Mouse (Mus musculus): ENCODE measurements around the gene Poldip2.
"Not testable (repeated sequence)": the region's sequence is repeated elsewhere in the genome, so short reads cannot be mapped to it uniquely, and the experiment has no call there.

Gene Poldip2

GRCm38 (mm10) chr11:78501529-78501928 lies 10.5 kb upstream of the Poldip2 start:
- no peak for DNase-seq (ENCODE audit: low read depth, low spot score)

DNA sequence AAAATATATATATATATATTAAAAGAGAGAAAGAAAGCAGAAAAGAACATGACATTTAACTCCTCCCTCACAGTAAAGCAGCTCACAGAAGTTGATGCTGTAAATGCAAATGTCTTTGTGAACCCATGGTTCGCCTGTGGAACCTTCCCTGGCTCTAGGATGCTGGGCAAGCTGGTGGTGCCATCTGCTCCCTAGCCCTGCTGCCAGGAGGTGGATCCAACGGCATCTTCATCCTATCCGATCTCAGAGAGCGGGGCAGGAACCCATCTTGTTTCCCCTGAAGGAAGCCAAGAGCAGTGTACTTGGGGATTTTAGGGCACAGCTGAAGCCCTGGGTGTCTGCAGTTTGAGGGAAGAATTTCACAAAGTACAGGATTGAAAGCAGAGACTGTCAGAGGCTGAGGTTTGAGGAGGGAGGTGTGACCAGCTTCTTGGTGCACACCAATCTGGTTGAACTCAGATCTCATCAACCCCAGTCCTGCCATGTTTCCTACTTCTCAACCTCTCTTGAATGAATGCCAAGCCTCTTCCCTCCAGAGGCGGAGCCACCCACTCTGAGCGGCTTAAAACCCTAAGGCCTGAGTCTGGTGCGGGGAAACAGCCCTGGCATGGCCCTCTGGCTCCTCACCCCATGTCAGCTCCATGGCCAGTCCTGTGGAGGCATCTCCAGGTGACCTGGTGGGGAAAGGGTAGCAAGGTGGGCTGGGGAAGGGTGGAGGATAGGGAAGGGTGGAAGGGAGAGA lies 8.9 kb upstream of the Poldip2 start, which contains the start of gene Sebox:
TSS of gene Sebox (plus strand) at position 539 of the 742 bp plus-strand sequence.
- no peak for DNase-seq (ENCODE audit: low read depth, low spot score)

- no peak for DNase-seq (ENCODE audit: low read depth, low spot score)
Measured at GRCm38 (mm10) chr11:78505430-78505829, 6.6 kb upstream of the Poldip2 start.

DNA sequence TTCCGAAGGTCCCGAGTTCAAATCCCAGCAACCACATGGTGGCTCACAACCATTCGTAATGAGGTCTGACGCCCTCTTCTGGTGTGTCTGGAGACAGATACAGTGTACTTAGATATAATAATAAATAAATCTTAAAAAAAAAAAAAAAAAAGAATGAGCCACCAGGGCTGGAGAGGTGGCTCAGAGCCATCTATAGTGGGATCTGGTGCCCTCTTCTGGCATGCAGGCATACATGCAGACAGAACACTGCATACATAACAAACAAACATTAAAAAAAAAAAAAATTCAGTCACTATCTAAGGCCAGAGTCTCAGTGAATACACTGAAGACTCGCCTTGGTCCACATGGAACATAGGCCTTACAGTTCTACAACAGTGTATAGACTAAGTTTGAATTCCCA lies 2.8 kb upstream of the Poldip2 start:
- no peak for DNase-seq (ENCODE audit: low read depth, low spot score)

GRCm38 (mm10) chr11:78513106-78513790 lies 1.3 kb downstream of the Poldip2 start:
- no peak for DNase-seq (ENCODE audit: low read depth, low spot score)

GRCm38 (mm10) chr11:78515549-78516325 lies 3.7 kb downstream of the Poldip2 start:
- no peak for DNase-seq (ENCODE audit: low read depth, low spot score)

DNA sequence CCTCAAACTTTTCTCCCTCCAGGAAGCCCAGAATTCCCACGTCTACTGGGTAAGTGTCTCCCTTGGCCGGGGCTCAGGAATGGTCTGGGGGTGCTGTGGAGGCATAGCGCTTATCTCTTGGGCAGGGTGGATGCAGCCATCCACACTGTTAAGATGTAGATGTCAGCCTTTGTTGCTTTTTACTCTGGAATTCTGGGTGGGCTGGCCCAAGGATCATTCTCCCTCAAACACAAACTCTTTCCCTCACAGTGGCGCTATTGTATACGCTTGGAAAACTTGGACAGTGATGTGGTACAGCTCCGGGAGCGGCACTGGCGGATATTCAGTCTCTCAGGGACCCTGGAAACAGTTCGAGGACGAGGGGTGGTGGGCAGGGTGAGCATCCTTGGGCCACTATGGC lies 6.9 kb downstream of the Poldip2 start:
- DNase-seq (ENCODE audit: low read depth, low spot score): no peak

DNA sequence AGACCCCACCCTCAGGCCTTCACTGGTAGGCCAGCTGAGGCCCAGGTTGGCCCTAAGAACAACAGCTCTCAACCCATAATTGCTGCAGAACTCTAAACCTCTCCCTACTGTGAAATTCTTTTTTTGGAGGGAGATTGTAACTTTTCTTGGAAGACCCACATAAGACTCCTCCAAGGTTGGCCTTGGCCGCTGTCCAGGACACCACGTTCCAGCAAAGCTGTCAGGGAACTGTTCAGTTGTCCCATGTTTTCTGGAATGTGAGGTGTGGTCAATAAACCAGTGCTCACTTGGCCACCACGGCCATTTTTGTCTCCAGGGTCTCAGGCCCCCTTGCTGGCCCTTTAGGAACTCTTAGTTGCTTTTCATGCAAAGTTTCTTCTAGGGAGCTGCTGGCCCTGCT lies 9.9 kb downstream of the Poldip2 start:
- DNase-seq (ENCODE audit: low read depth, low spot score): no peak

- DNase-seq (ENCODE audit: low read depth, low spot score): no peak
Measured at GRCm38 (mm10) chr11:78522481-78522997, 10.5 kb downstream of the Poldip2 start.

- DNase-seq (ENCODE audit: low read depth, low spot score): no peak
Measured at GRCm38 (mm10) chr11:78523241-78523955, 11.4 kb downstream of the Poldip2 start.

GRCm38 (mm10) chr11:78524838-78525237 lies 12.8 kb downstream of the Poldip2 start:
- DNase-seq (ENCODE audit: low read depth, low spot score): no peak

- no peak for DNase-seq (ENCODE audit: low read depth, low spot score)
Measured at GRCm38 (mm10) chr11:78528714-78529113, 16.7 kb downstream of the Poldip2 start.

DNA sequence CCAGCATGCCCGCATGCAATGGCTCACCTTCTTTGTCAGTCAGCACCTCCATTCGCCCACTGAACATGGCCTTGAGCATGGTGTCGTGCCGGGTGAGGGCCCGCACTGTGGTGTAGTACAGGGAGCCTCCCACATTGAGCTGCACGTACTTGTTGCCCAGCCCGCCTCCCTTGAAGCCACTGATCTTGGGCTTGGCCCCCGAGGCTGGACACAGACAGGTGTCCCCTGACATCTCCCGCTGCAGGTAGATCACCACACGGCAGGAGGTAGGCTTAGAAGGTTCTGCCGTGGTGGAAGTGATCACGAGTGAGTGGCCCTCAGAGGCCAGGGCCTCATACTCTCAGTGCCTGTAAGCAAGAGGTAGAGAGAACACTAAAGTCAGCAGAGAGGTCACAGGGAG lies 18.0 kb downstream of the Poldip2 start:
- DNase-seq (ENCODE audit: low read depth, low spot score): no peak

GRCm38 (mm10) chr11:78531046-78531445 lies 19.1 kb downstream of the Poldip2 start:
- no peak for DNase-seq (ENCODE audit: low read depth, low spot score)

GRCm38 (mm10) chr11:78531515-78531914 lies 19.5 kb downstream of the Poldip2 start:
- not testable (repeated sequence) for DNase-seq (ENCODE audit: low read depth, low spot score)

DNA sequence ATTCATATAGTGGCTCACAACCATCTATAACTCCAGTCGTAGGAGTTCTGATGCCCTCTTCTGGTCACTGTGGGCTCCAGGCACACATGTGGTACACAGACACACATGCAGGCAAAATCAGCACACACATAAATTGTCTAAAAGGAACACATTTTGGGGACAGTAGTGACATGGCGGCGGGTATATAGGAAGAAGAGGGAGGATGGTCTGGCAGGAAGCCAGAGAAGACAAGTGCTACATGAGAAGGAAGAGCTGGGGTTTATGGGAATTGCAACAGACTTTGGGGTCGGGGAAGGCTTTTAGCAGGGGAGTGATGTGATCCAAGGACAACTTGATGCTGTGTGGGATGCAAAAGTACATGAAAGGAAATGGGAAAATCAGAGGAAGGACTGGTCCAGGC lies 22.5 kb downstream of the Poldip2 start:
- DNase-seq (ENCODE audit: low read depth, low spot score): no peak

DNA sequence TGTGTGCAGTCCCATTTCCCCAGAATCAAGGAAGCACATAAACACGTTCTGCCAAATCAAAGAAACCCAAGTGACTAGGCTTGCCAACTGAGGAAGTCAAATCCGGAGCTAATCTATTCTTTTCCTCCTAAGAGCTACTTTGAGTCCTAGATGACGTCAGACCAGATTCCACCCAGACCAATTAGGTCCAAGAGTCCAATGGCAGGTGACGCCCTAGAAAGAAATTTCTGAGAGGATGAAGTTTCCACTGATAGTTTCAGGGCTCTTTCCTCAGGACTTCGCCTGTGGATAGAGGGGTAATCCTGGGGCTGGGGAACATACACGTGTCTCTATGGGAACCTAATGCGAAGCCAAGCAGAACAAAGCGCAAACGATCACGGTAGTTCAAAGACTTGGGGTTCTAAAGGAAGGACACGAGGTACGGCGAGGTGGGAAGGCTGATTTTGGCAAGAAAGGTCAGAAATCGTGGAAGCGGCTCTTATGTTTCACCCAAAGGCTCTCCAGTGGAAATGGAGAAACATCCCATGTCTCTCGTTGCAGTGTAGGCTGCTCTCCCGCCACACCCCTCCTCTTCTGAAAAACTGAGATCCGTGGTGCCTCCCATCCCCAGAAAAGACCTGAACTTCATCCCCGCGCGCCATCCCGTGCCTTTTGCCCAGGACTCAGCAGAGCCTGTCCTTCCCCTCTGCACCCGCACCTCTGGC lies 23.5 kb downstream of the Poldip2 start:
- peak; percentile 62 for DNase-seq (ENCODE audit: low read depth, low spot score)

- DNase-seq (ENCODE audit: low read depth, low spot score): peak; percentile 98
Measured at GRCm38 (mm10) chr11:78536080-78536689, 24.2 kb downstream of the Poldip2 start, which contains the start of the genes Tnfaip1 and Ift20. Tnfaip1 (minus strand) TSS chr11:78536332. Ift20 (plus strand) TSS chr11:78536361.

DNA sequence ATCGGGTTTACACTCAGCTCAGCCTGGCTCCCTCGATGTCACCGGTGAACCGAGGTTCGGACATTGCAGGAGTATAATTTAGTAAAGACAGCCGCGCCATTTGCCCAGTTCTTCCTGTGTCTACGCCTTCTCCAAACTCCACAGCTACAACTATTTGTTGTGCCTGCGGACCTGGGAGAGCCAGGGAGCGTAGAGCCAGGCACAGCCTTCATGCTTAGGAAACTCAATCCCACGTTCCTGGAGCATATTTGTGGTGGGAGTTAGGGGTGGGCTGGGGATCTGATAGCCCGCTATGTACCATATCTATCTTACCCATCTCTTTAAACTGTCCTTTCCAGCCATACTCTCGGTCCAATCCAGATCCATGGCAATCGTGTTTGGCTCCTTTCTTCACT lies 24.7 kb downstream of the Poldip2 start:
- no peak for DNase-seq (ENCODE audit: low read depth, low spot score)

DNA sequence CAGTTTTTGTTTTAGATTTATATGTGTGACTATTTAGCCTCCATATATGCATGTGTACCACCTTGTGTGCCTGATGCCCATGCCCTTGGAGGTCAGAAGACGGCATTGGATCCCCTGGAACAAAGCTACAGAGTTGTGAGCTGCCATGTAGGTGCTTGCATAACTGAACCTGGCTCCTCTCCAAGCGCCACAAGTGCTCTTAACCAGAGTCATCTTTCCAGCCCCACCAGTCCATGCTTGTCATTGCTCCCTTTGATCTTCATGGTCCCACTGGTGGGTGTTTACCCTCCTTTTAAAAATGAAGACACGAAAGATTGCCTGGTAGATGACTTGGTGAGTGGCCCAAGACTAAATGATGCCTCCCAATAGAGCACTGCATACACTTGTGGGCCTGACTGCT lies 28.4 kb downstream of the Poldip2 start:
- DNase-seq (ENCODE audit: low read depth, low spot score): no peak
